Mouse (Mus musculus) midbrain, postnatal 0 days (tissue): ENCODE data around the gene Myoz1. TPM values are rescaled to one million over a fixed set of nuclear protein-coding genes. Genes with fewer than 3 reads are reported as not detected.

Experiments used
- ATAC-seq: fragments of 200-750 bp; cut with Nextera tagmentation; 2 replicates; pipeline ENCODE4 v1.8.0; 2017; ENCODE audit warnings: moderate number of reproducible peaks, mild to moderate bottlenecking, moderate TSS enrichment, moderate library complexity; ENCODE audit not compliant: low FRiP score
- DNase-seq: peaks from one replicate; pipeline ENCODE4 v3.0.0-alpha.2; 2015; ENCODE audit warnings: low spot score
- H3K27ac ChIP-seq: fragments of 300-500 bp; sonication (generic); 2 replicates; pipeline ENCODE4 v1.5.1; 2014; ENCODE audit warnings: low read depth, mild to moderate bottlenecking, low read length, mixed read lengths
- H3K27me3 ChIP-seq: fragments of 300-500 bp; sonication (generic); 2 replicates; pipeline ENCODE4 v1.6.1; 2014; ENCODE audit warnings: low read length, control low read depth, mixed read lengths; ENCODE audit not compliant: insufficient read depth
- H3K36me3 ChIP-seq: fragments of 300-500 bp; sonication (generic); 2 replicates; pipeline ENCODE4 v1.6.1; 2014; ENCODE audit warnings: low read length, control low read depth, mixed read lengths; ENCODE audit not compliant: insufficient read depth
- H3K4me1 ChIP-seq: fragments of 300-500 bp; sonication (generic); 2 replicates; pipeline ENCODE4 v1.6.1; 2014; ENCODE audit warnings: mild to moderate bottlenecking, control low read depth, antibody characterized with exemption, low read length, mixed read lengths; ENCODE audit not compliant: insufficient read depth
- H3K4me2 ChIP-seq: fragments of 300-500 bp; sonication (generic); 2 replicates; pipeline ENCODE4 v1.6.1; 2014; ENCODE audit warnings: low read depth, mild to moderate bottlenecking, low read length, mixed read lengths; ENCODE audit not compliant: poor library complexity, severe bottlenecking
- H3K4me3 ChIP-seq: fragments of 300-500 bp; sonication (generic); 2 replicates; pipeline ENCODE4 v1.5.1; 2014; ENCODE audit warnings: low read depth, mild to moderate bottlenecking, low read length, moderate library complexity
- H3K9ac ChIP-seq: fragments of 300-500 bp; sonication (generic); replicated peaks from 2 replicates; pipeline ENCODE4 v1.6.1; 2014; ENCODE audit warnings: mild to moderate bottlenecking, low read length, moderate library complexity, mixed read lengths; ENCODE audit not compliant: poor library complexity, severe bottlenecking
- H3K9me3 ChIP-seq: fragments of 300-500 bp; sonication (generic); 2 replicates; pipeline ENCODE4 v1.6.1; 2016; ENCODE audit warnings: low read length, control low read depth
- CTCF ChIP-seq: IDR thresholded peaks from 2 replicates; pipeline ENCODE4 v1.5.1; 2016; ENCODE audit warnings: antibody characterized with exemption, mild to moderate bottlenecking
- WGBS: fragments of 180-500 bp; shearing (Covaris S2); extraction: QIAGEN DNeasy Blood & Tissue Kit; methylation state at CpG from one replicate; pipeline ENCODE4 v1.1.7; 2014; 5-methylcytosine and 5-hydroxymethylcytosine counted together
- polyA plus RNA-seq: library from polyadenylated mRNA; unstranded; fragments of >200 nt; fragmentation: Nextera tagmentation; extraction: Ambion mirVana; gene quantifications from 2 replicates; pipeline ENCODE4 v1.2.1, GENCODE M21; 2015
- total RNA-seq: library from RNA; depleted of rRNA; stranded (reverse); fragments of >200 nt; gene quantifications from 2 replicates; pipeline ENCODE4 v1.2.3, GENCODE M21; 2014

Gene Myoz1
- total and polyA plus RNA-seq, 2 experiments from 2014 or later, result 0.56 TPM; not detected in 1

DNA sequence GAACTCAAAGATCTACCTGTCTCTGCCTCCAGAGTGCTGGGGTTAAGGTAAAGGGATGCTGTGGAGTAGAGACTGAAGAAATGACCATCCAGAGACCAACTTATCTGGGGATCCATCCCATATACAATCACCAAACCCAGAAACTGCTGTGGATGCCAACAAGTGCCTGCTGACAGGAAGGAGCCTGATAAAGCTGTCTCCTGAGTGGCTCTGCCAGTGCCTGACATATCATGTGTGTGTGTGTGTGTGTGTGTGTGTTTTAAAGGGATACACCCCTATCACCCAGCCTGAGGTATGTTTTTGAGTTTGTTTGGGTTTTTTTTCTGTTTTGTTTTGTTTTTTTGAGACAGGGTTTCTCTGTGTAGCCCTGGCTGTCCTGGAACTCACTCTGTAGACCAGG, 10.0 kb downstream of the Myoz1 start:
- no peak overlapping the region for H3K4me2 ChIP-seq
- H3K4me3 ChIP-seq, result no peak overlapping the region
- H3K9me3 ChIP-seq, result no peaks in the 10 kb centered on the region
- ATAC-seq, result no peak
- no peaks in the 10 kb centered on the region for H3K36me3 ChIP-seq
- DNase-seq, result no peak
- TF ChIP-seq CTCF, result no peak
- H3K27ac ChIP-seq, result no peak overlapping the region
- H3K4me1 ChIP-seq, result 0 out of 2 replicates have a peak, but pooled peaks cover 4% of the 10 kb centered on the region
- no peaks in the 10 kb centered on the region for H3K27me3 ChIP-seq
- H3K9ac ChIP-seq, result no peak overlapping the region

DNA sequence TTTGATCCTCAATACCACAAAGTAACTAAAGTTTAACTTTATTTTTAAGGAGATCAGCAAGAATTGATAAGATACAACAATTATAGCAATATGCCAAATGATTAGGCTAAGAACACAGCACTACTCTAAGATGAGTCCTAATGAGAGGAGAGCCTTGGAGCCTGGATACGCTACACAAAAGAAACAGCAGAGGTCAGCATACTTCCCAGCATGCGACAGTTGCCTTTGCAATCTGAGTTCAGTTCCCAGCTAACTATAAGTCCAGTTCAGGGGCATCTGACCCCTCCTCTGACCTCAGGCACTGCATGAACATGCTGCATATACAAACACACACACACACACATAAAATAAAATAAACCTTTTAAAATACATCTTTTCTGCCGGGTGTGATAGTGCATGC, 10.8 kb downstream of the Myoz1 start:
- Histone ChIP-seq H3K27ac (no peak overlapping the region), H3K4me1 (0 out of 2 replicates have a peak, but pooled peaks cover 4% of the 10 kb centered on the region), H3K4me3 (no peak overlapping the region), H3K9me3 (no peaks in the 10 kb centered on the region), H3K9ac (no peak overlapping the region), H3K36me3 (no peaks in the 10 kb centered on the region), H3K27me3 (no peaks in the 10 kb centered on the region), H3K4me2 (no peak overlapping the region)
- TF ChIP-seq CTCF, result peak; percentile 24
- WGBS, result 29% methylated on average over 3 of the region's 3 CpGs
- no peak for DNase-seq
- ATAC-seq, result no peak

GRCm38 (mm10) chr14:20641438-20641875, 14.9 kb downstream of the Myoz1 start:
- TF ChIP-seq CTCF, result no peak
- Histone ChIP-seq H3K9ac (peak overlapping the region; percentile 80), H3K27ac (peak overlapping the region; percentile 93), H3K4me2 (peak overlapping the region; percentile 71), H3K9me3 (no peaks in the 10 kb centered on the region), H3K36me3 (no peaks in the 10 kb centered on the region), H3K4me1 (0 out of 2 replicates have a peak, but pooled peaks cover 4% of the 10 kb centered on the region), H3K27me3 (no peaks in the 10 kb centered on the region), H3K4me3 (peak overlapping the region; percentile 78)
- 11% methylated on average over 10 of the region's 10 CpGs for WGBS
- no peak for ATAC-seq
- DNase-seq, result no peak

- Histone ChIP-seq H3K9ac (peak within 1 kb of the TSS; percentile 80), H3K4me3 (peak within 1 kb of the TSS; percentile 78), H3K27ac (peak within 1 kb of the TSS; percentile 93), H3K4me2 (peak within 1 kb of the TSS; percentile 71), H3K36me3 (no peaks in the 10 kb centered on the region), H3K27me3 (no peaks in the 10 kb centered on the region), H3K4me1 (0 out of 2 replicates have a peak, but pooled peaks cover 4% of the 10 kb centered on the region), H3K9me3 (no peaks in the 10 kb centered on the region)
- WGBS, result under 1% methylated on average over 72 of the region's 73 CpGs
- peak; percentile 98 for DNase-seq
- peak; percentile 97 for ATAC-seq
- TF ChIP-seq CTCF, result no peak
These were observed 15.5 kb downstream of the Myoz1 start, which contains the start of gene Usp54 for GRCm38 (mm10) chr14:20640644-20641437. Gene Usp54 (minus strand): TSS chr14:20641063.

DNA sequence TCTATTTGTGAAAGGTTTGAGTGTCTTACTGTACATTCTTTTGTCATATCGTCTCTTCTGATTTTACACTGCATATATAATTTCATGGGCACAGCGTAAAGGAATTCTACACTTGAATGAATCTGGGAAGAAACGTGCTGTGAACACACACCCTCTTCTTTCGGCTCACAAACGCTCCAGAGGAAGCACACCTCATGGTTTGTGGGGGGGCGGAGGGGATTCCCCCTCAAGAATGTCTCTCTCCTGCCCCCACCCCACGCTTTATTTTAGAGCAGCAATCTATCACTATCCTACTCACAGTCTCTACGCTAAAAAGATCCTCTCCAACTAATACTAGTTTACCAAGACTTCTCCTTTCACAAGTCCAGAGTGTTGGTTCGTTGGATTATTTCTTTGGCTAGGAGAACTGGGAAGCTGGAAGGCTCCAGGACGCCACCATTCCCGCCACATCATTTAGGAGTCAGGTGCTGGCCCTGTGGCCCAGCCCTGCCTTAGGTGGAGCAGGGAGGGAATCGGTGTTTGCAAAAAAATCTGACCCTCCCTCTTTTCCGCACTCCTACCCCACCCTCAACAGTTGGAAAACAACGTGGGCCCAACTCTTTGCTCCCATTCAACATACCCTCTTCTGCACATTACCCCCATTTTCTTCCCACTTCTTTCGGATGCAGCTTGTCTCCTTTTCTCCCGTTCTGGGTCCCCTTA, 16.3 kb downstream of the Myoz1 start:
- ATAC-seq, result peak; percentile 67

More for the DNA sequence above, 16.3 kb downstream of the Myoz1 start:
- DNase-seq, result peak; percentile 8
- Histone ChIP-seq H3K27me3 (no peaks in the 10 kb centered on the region), H3K9ac (peak overlapping the region; percentile 80), H3K4me3 (peak overlapping the region; percentile 78), H3K4me1 (0 out of 2 replicates have a peak, but pooled peaks cover 4% of the 10 kb centered on the region), H3K27ac (peak overlapping the region; percentile 90), H3K9me3 (no peaks in the 10 kb centered on the region), H3K4me2 (peak overlapping the region; percentile 71), H3K36me3 (no peaks in the 10 kb centered on the region)
- WGBS, result 1% methylated on average over 16 of the region's 16 CpGs
- TF ChIP-seq CTCF, result no peak
